Mouse (Mus musculus) brown adipose tissue, adult 24 weeks (tissue): ENCODE measurements around the gene Ppip5k1. TPM values are rescaled to one million over a fixed set of nuclear protein-coding genes. Genes with fewer than 3 reads are reported as not detected.
A peak's percentile ranks its signal among the peaks of the same experiment; 100 is the strongest.
"Not testable (repeated sequence)": the region's sequence is repeated elsewhere in the genome, so short reads cannot be mapped to it uniquely, and the experiment has no call there.

ENCODE experiments used
- H3K27ac ChIP-seq: fragments of 200-500 bp; replicated peaks from 2 replicates; pipeline ENCODE4 v1.5.1; 2012; ENCODE audit warnings: low read depth, mild to moderate bottlenecking, low read length
- H3K4me1 ChIP-seq: fragments of 200-500 bp; 2 replicates; pipeline ENCODE4 v1.6.1; 2012; ENCODE audit warnings: low read length, mixed read lengths; ENCODE audit not compliant: control insufficient read depth, insufficient read depth, insufficient read length
- H3K4me3 ChIP-seq: fragments of 200-500 bp; 2 replicates; pipeline ENCODE4 v1.5.1; 2012; ENCODE audit warnings: low read depth, mild to moderate bottlenecking, low read length, moderate library complexity; ENCODE audit not compliant: insufficient read depth
- polyA plus RNA-seq: library from polyadenylated mRNA; stranded (reverse); fragments of >200 nt; gene quantifications from 2 replicates; pipeline ENCODE4 v1.2.4, GENCODE M21; 2012; ENCODE audit not compliant: missing spikeins, insufficient read depth, insufficient read length

Ppip5k1 gene
- 64.8 and 79.2 TPM in 2 replicates for polyA plus RNA-seq

DNA sequence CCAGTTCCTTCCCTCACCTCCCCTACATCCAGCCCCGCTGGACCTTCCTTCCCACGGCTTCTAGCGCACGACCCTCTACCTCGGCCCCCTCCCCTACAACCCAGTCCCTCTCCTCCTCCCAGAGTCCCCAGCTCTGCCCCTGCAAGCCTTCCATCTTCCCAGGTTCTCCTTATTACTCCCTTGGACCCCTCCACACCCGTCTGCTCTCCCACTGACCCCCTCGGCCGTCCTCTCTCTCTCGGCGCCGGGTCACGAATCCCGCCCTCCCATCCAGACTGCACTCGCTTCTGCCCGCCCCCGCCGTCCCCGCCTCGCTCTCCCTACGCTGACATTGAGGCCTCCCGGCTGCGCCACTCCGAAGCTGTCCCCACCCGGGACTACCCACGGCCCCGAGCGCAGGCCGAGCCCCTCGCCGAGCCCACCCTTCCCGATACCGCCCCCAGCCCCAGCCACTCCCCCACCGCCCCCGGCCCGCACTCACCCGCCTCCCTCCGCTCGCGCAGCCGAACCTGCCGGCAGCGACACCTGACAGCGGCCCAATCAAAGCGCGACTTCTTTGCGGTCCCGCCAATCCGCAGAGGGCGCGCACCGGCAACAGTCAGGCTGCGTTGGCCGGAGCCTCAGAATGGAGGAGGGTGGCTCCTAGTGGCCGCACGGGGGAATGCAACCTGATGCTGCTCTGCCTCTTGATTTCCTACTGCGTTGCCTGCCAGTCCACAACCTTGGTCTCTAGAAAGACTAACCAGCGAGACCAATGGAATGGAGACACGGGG, at the start of gene Ppip5k1:
TSS of gene Ppip5k1 (minus strand) at position 577 of the 773 bp plus-strand sequence.
- H3K4me1 ChIP-seq: peaks cover 2% of the 10 kb centered on the region; the same call in 1 of the 2 replicates
- H3K27ac ChIP-seq: peak within 1 kb of the TSS; percentile 89
- peak within 1 kb of the TSS; percentile 94 for H3K4me3 ChIP-seq

DNA sequence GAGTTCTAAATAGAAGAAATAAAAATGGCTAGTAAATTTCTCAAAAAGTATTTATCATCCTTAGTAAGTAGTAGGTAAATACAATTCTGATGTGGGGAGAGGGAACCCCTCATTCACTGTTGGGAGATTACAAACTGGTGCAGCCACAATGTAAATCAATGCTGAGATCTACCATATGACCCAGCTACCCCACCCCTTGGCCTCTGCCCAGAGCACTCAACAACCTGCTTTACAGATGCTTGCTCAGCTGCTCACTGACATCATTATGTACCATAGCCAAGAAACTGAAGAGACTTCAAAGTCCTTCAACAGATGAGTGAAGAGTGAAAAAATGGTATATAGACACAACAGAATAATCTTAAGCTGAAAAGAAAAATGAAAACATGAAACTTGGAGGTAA, 48.1 kb upstream of the Ppip5k1 start:
- H3K4me1 ChIP-seq: no peaks in the 10 kb centered on the region
- no peak overlapping the region for H3K27ac ChIP-seq
- no peak overlapping the region for H3K4me3 ChIP-seq

DNA sequence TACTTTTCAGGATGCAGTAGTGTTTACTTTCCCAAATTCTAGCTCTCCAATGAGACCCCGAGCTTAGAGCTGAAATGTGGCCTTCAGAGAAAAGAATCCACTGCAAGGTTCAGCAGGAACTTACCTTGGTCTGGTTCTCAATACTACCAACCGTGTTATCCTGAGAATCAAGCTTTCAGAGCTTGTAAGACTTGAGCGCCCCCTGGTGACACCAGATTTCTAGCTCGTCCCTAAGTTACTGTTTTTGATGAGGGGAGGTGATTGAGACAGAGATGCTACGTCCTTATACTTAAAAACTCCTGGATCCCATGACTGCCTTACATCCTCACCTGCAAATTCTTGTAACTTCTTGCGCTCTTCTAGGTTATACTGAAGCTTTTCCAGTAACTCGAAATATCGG, 41.4 kb upstream of the Ppip5k1 start:
- Histone ChIP-seq H3K4me3 (no peak overlapping the region), H3K4me1 (no peaks in the 10 kb centered on the region), H3K27ac (no peak overlapping the region)

DNA sequence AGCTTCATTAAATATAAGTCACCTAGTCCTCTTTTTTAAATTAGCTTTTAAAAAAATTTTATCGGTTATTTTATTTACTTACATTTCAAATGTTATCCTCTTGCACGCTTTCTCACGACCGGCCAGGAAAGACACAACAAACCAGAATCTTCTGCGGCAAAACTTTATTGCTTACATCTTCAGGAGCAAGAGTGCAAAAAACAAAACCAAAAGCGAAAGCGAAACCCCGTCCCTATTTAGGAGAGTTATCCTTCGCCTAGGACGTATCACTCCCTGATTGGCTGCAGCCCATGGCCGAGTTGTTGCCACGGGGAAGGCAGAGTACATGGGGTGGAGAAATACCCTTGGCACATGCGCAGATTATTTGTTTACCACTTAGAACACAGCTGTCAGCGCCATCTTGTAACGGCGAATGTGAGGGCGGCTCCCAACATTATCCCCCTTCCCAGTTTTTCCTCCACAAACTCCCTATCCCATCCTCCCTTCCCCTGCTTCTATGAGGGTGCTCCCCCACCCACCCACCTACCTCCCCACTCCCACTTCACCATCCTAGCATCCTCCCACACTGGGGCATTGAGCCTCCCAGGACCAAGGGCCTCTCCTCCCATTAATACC, 31.9 kb upstream of the Ppip5k1 start, which contains the start of gene Strc:
TSS of gene Strc (minus strand) at position 208 of the 615 bp plus-strand sequence.
- H3K4me3 ChIP-seq, H3K27ac ChIP-seq, H3K4me1 ChIP-seq: not testable (repeated sequence)

DNA sequence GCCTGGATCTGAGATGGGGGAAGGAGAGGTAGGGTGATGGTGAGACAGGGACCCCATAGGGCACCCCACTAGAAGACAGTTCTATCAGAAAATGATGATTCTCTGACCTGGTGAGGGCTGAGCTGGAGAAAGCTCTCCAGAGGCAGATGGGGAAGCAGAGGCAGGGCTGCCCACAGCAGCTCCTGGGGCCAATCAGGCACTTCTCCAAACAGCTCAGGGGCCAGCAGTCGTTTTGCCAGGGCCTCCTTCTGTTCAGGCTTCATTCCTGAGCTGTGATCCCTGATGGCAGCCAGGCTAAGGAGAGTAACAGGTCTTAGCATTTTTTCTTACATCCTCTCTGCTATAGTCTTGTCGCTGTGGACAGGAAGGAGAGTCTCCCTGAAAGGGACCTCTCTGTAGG, 19.6 kb upstream of the Ppip5k1 start:
- no peaks in the 10 kb centered on the region for H3K4me1 ChIP-seq
- H3K4me3 ChIP-seq: no peak overlapping the region
- H3K27ac ChIP-seq: no peak overlapping the region

DNA sequence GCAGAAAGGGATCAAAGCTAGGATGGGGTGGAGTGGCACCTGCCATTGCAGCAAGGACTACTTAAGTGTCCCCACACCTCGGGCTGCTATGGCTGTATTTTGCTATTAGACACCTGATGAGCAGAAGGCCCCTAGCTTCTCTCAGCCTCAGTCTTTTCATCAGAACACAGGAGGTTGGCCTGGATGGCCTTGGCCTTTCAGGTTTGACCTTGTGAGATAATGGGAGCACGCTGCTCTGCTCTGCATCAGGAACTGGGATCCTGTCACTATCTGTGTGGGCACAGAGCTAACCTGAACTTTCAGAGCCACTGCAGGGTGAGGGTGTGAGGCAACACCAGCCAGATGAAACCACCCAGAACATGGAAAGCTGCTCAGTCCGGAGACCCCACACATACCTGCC, 17.1 kb upstream of the Ppip5k1 start:
- Histone ChIP-seq H3K4me3 (no peak overlapping the region), H3K4me1 (no peaks in the 10 kb centered on the region), H3K27ac (no peak overlapping the region)

DNA sequence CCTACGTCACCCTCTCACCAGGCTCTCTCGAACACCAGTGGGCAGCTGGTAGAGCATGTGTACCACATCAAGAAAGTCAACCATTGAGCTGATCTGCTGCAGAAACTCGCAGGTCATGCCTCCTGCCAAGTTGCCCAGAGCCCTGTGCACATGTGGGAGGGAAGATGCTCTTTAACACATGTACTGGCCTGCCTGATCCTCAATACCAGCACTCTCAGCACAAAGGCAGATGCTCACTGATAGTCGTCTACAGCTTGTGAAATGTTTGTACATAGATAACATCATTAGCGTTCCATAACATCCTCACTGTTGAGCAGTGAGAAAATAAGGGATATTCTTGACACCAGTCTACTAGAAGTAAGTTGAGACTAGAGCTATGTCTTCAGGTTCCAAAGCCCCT, 15.7 kb upstream of the Ppip5k1 start:
- Histone ChIP-seq H3K27ac (no peak overlapping the region), H3K4me1 (no peaks in the 10 kb centered on the region), H3K4me3 (no peak overlapping the region)

DNA sequence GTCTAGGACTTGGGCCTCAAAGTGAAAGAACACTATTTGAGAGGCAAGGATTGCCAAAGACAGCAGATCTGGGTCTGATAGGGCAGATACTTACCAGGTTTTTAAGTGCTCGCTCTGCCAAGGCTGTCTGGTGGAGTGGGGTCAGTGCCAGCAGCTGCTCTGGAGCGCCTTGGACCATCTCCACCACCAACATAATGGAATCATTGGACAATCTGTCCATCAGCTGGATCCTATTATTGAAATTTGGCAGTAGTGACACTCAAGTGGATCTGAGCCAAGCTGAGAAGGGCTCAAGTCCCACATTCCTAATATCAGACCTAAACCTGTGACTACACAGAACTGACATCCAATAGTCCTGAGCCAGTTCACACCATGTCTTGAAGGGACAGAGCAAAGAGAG, 13.6 kb upstream of the Ppip5k1 start:
- H3K4me1 ChIP-seq: no peaks in the 10 kb centered on the region
- H3K27ac ChIP-seq: no peak overlapping the region
- no peak overlapping the region for H3K4me3 ChIP-seq

DNA sequence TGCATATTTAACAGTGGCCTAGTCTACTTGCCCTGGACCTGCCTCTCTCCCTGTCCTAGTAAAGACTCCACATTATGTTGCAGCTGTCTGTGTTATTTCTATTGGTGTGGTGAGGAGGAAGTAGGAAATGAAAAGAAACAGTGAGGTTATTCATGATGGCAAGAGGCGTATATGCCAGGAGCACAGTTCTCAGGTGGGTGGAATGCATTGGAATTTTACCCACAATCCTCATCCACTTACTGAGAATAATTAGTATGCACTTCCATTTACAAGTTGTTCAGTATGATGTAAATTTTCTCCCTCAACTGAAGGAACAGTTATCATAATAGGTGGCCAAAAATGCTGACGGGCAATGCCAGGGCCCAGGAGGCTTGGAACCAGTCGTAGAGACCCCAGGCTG, 8.5 kb upstream of the Ppip5k1 start:
- Histone ChIP-seq H3K4me3 (no peak overlapping the region), H3K27ac (no peak overlapping the region), H3K4me1 (no peaks in the 10 kb centered on the region; the same call in 1 of the 2 replicates)

DNA sequence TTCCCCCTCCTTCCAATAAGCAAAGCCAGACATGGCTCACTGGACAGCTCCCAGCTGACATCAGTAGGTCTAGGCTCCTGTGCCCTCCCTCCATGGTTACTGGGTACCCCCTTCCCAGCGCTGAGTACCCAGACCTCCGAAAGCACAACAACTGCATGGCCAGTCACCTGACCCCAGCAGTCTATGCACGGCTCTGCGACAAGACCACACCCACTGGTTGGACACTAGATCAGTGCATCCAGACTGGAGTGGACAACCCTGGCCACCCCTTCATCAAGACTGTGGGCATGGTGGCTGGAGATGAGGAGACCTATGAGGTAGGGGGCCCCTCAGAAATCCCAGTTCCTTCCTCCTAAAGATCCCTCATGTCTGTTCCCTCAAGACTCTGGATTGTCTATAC, 4.3 kb upstream of the Ppip5k1 start:
- Histone ChIP-seq H3K4me1 (peaks cover 2% of the 10 kb centered on the region; the same call in 1 of the 2 replicates), H3K4me3 (no peak overlapping the region), H3K27ac (no peak overlapping the region)

DNA sequence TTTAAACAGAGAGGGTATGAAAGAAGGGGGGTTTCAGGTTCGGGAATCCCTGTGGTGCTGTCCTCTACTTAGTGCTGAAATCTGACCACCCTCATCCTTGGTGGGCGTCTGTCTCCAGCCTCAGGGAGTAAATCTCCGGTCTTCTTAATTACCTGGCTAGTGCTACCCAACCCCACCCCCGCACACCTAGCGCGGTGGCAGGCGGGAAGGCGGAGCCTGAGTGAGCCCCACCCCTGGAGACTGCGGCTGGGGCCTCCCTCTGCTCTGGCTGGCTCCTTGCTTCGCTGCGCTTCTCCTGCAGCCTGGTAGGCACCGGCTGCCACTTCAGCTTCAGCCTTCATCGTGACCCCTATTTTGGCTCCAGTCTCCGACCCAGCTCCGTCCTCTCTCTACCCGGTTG, 3.2 kb upstream of the Ppip5k1 start:
- Histone ChIP-seq H3K27ac (no peak overlapping the region), H3K4me3 (peak overlapping the region; percentile 20; the same call in 1 of the 2 replicates), H3K4me1 (peaks cover 2% of the 10 kb centered on the region; the same call in 1 of the 2 replicates)

DNA sequence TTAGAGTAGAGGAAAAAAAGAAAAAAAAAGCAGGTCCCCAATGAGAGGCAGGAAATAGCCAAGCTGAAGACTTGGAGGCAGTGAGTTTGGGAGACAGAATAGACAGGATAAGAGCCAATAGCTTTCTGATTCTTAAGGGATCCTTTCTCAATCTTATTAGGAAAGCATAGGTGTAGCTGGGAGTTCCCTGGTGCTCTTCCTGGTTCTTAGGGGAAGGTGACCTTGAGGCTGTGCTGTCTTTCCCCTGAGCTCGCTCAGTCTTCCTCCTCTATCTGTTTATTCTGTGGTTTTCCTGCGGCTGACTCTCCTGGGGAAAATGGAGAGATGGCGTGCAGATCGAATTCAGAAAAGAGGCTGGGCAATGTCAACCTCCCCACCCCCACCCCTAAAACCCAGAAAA, 2.8 kb upstream of the Ppip5k1 start:
- H3K4me3 ChIP-seq: no peak overlapping the region
- peaks cover 2% of the 10 kb centered on the region; the same call in 1 of the 2 replicates for H3K4me1 ChIP-seq
- H3K27ac ChIP-seq: no peak overlapping the region

DNA sequence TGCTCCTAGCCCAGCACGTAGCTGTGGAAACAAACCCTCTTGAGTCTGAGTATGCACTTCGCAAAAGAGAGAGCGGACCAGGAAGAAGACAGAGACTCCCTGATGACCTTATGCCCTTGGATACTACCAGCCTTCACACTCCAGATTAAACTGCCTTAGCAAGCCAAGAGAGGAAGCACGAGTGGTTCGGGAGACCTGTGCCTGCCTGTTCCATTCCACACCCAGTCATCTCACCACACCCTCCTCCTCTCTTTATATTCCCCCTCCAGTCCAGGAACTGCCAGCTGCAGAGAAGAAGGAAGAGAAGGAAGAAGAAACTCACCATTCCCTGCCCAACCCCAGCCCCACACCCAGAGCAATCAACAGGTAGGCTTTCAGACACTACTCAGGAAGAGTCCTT, 2.3 kb upstream of the Ppip5k1 start, which contains the start of gene Ckmt1:
TSS of gene Ckmt1 (plus strand) at position 221 of the 400 bp plus-strand sequence.
- Histone ChIP-seq H3K4me1 (peaks cover 2% of the 10 kb centered on the region; the same call in 1 of the 2 replicates), H3K27ac (no peak within 1 kb of the TSS), H3K4me3 (peak within 1 kb of the TSS; percentile 20; the same call in 1 of the 2 replicates)

DNA sequence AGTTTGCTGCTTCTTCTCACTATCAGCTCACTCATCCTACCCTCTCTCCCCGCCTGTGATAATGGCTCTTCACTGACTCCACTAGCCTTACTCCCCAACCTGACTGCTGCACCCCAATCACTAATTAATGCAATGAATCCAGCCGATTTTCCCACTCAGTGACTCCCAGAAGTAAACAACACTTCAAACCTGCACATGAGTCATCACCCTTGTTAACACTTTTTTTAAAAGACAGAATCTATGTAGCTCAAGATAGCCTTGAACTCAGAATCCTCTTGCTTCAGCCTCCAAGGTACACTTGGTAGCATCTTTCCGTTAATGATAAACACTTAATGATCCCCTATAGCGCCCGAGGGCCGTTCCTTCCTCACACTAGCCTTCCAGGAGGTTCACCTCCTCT, 818 bp downstream of the Ppip5k1 start:
- peak overlapping the region; percentile 89 for H3K27ac ChIP-seq
- H3K4me1 ChIP-seq: peaks cover 2% of the 10 kb centered on the region; the same call in 1 of the 2 replicates

DNA sequence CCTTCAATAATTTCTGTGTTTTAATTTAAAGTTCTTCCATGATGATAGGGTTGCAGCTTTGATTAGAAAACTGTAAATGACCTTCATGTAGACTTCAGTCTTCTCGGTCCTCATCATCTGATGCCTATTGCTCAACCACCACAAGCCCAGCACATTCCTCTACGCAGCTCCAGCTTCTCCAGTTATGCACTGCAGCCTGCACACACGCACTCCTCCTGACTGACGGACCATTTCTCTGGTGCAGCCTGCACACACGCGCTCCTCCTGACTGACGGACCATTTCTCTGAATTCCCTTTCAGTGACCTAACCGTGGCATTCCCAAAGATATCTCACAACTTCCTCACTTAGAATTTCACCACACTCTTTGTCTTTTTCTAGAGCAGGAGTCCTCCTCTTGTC, 2.0 kb downstream of the Ppip5k1 start:
- Histone ChIP-seq H3K27ac (peak overlapping the region; percentile 89), H3K4me1 (no peaks in the 10 kb centered on the region), H3K4me3 (peak overlapping the region; percentile 38)

More for the DNA sequence above, 818 bp downstream of the Ppip5k1 start:
- H3K4me3 ChIP-seq: peak overlapping the region; percentile 94
